Mouse (Mus musculus) natural killer cell, adult 2 months (primary cell): ENCODE data around the gene Cd72.

Experiments
- DNase-seq, 2 experiments: peaks; one replicate each; pipeline ENCODE4 v3.0.0; 2022; ENCODE audit warnings: low spot score in 2 of 2

The Cd72 gene

GRCm38 (mm10) chr4:43427501-43428179 is 26.8 kb downstream of the Cd72 start:
- DNase-seq = peak; percentile 24 to 53

- DNase-seq = no peak
Observed at GRCm38 (mm10) chr4:43426487-43426886, 27.9 kb downstream of the Cd72 start.

GRCm38 (mm10) chr4:43425648-43426380 is 28.6 kb downstream of the Cd72 start:
- DNase-seq = no peak

DNA sequence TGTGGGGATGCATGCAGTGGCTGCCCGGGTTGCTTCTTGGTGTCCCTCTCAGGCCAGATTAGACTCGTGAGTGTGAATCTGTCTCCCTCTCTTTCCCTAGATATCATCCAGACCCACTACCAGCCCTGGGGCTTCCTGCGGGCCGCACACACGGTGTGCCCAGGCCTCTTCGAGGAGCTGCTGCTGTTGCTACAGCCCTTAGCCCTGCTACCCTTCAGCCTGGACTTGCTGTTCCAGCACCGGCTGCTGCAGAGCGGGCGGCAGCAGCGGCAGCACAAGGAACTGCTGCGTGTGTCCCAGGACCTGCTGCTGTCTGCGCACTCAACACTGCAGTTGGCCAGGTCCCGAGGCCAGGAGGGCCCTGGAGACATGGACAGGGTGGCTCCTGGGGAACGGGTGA is 29.2 kb downstream of the Cd72 start:
- DNase-seq = no peak

DNA sequence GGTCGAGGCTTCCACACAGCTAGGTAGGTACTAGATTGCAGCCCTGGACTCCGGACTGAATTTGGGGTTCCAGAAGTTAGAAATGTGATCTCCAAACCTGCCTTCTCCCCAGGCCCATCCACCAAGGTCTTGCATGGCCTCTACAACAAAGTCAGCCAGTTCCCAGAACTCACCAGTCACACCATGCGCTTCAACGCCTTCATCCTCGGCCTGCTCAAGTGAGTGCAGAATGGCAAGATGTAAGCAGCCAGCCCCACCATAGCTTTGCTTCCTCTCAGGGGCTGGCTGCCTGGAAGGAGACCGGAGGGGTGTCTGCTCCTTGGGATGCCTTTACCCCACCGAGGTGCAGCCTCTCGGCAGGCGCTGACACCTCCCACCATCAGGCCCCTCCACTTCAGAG is 30.4 kb downstream of the Cd72 start:
- no peak for DNase-seq

DNA sequence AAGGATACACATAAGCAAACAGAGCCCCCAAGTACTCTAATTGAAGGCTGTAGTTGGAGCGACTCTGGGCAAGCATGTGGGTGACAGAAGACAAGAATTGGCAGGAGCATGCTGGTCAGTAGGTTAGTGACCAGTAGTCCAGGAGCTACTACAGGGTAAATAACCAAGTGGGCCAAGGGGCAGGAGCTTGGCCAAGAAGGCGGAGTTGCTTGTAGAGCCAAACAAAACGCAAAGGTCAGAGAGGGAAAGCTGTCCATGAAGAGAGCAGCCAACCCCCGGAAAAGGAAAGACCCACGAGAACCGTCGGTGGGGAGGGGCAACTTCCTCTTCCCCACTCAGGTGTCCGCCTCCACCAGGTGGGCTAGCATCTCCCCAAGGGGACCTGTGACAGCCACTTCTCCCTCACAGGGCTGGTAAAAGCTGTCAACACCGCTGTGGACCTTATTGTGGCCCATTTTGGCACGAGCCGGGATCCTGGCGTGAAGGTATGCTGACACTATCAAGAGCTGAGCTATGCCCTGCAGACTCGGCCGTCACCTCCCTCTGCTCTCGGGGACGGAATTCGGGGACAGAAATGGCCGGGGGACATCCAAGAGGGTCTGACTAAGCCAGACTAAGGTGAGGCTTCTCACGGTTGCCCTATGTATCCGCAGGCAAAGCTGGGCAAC is 31.0 kb downstream of the Cd72 start:
- DNase-seq = no peak

DNA sequence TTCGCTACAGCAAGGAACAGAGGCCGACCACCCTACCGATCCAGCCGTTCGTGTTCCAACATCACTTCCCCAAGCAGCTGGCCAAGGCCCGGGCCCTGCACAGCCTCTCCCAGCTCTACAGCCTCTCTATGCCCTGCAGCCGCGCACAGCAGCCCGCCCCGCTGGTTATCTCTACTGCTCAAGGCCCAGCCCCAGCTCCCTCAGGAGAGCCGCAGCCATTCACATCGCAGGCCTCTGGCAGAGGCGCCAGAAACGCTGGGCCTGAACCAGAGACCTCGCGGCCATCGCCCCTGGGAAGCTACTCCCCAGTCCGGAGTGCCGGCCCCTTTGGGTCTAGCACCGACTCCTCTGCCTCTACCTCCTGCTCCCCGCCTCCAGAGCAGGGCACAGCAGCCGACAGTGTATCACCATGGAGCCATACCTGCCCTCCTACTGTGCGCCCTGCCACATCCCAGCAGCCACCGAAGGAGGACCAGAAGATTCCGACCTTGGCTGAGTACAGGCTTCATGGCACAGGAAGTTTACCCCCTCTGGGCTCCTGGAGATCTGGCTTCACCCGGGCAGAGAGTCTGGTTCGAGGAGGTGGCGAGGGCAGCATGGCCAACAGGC is 32.7 kb downstream of the Cd72 start:
- no peak for DNase-seq

- DNase-seq = peak; percentile 44 to 68
Observed at GRCm38 (mm10) chr4:43420305-43420704, 34.1 kb downstream of the Cd72 start.

DNA sequence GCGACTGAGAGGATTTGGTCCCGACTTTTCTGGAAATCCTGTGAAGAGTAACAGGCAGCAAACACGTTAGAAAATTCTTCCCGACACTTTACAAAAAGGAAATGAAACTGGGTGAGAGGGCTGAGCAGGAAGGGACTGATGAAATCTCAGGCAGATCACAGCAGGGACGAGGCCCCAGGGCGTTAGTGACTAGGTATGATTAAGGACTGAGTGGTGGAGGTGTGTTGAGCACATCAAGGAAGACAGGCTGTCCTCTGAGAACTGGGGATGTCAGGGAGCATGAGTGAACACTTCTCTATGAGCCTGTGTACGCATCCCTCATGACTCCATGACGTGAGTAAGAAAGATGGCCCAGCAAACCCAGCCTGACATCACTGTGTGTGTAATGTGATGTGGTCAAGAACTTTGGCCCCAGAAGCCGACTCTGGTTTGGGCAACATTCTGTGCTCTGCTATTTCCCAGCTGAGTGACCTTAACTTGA is 34.6 kb downstream of the Cd72 start:
- DNase-seq = no peak

- DNase-seq = no peak
Observed at GRCm38 (mm10) chr4:43418973-43419656, 35.3 kb downstream of the Cd72 start.

DNA sequence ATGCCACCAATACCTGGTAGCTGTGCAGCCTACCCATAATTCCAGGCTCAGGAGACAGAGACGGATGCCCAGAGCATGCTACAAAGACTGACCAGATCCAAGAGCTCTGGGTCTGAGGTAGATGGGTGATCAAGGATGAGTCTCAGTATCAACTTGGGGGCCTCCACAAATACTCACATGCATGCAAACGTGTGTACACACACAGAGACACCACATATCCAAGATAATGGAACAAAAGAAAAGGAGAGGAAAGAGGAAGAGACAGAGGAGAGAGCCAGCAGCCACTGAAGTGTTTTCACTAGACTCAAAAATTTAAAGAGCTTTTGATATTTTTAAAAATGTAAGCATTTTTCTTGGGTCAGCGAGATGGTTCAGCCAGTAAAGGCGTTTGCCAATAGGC is 36.0 kb downstream of the Cd72 start:
- DNase-seq = no peak

GRCm38 (mm10) chr4:43417269-43418062 is 37.0 kb downstream of the Cd72 start:
- no peak for DNase-seq

GRCm38 (mm10) chr4:43416071-43416490 is 38.3 kb downstream of the Cd72 start:
- no peak for DNase-seq

DNA sequence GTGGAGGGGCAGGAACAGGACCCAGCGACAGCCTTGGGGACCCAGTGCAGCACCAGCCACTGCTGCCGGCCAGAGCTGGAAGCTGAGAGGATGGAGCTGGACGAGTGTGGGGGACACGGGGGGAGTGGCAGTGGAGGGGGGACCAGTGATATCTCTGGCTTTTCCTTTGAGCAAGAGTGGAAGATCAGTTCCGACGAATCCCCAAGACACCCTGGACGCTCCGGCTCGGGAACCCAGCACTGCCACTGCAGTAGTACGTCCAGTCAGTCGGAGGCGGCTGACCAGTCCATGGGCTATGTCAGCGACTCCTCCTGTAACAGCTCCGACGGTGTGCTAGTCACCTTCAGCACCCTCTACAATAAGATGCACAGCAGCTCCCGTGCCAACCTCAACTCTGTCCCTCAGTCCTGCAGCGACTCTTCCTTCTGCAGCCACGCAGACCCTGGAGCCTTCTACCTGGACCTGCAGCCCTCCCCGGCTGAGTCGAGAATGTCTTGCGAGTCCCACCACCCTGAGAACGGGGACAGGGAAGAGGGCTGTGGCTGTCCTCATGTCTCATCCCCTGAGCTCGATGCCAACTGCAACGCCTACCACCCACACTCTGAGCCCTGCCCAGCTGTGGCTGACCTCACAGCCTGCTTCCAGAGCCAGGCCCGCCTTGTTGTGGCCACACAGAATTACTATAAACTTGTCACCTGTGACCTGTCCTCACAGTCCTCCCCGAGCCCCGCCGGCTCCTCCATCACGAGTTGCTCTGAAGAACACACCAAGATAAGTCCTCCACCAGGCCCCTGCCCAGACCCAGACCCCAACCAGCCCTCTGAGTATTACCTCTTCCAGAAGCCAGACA is 39.0 kb downstream of the Cd72 start:
- DNase-seq = no peak

GRCm38 (mm10) chr4:43414761-43415160 is 39.7 kb downstream of the Cd72 start:
- DNase-seq = no peak

- no peak for DNase-seq
Observed at GRCm38 (mm10) chr4:43407071-43407920, 47.1 kb downstream of the Cd72 start.

GRCm38 (mm10) chr4:43406162-43406971 is 48.1 kb downstream of the Cd72 start:
- no peak for DNase-seq

GRCm38 (mm10) chr4:43404697-43405096 is 49.7 kb downstream of the Cd72 start:
- no peak for DNase-seq
